ENCODE assay signal across 9 mouse cellular contexts in genomic region chr2:73791846-73792630, GRCm38 (mm10). TPM values are rescaled to one million over a fixed set of nuclear protein-coding genes. Genes with fewer than 3 reads are reported as not detected.
DNase-seq lines count a peak whose midpoint lies in the region; ATAC-seq and TF ChIP-seq lines count a peak whose summit lies in the region.
"Had no signal": no experiment of that assay in that cellular context is flagged by ENCODE, and none has a peak within 500 bp of the region (broad histone marks: within the 10 kb centered on the region; RNA-seq: fewer than 3 reads in every experiment).

No protein-coding gene starts in this region.

- H3K4me3 ChIP-seq in forebrain, postnatal 0 days (ENCODE audit: low read depth, low read length): no peak overlapping the region
- H3K4me3 ChIP-seq in forebrain, embryonic 16.5 days (replicated peaks; ENCODE audit: low read length): no peak overlapping the region
- no peak overlapping the region for H3K4me3 ChIP-seq in neural tube, embryonic 11.5 days (ENCODE audit: low read depth, low read length)
- no peak overlapping the region for H3K4me3 ChIP-seq in midbrain, embryonic 10.5 days
- H3K4me3 ChIP-seq: midbrain, embryonic 13.5 days had no signal

- 60% methylated on average over 19 of the region's 19 CpGs for WGBS in forebrain, postnatal 0 days
- 61% methylated on average over 19 of the region's 19 CpGs for WGBS in forebrain, embryonic 16.5 days
- 56% methylated on average over 19 of the region's 19 CpGs for WGBS in neural tube, embryonic 11.5 days
- 58% methylated on average over 19 of the region's 19 CpGs for WGBS in midbrain, embryonic 10.5 days

- no peak overlapping the region for H3K4me2 ChIP-seq in forebrain, postnatal 0 days (ENCODE audit: low read depth)
- no peak overlapping the region for H3K4me2 ChIP-seq in forebrain, embryonic 16.5 days (ENCODE audit: low read length)
- H3K4me2 ChIP-seq in neural tube, embryonic 11.5 days (ENCODE audit: low read depth): no peak overlapping the region
- H3K4me2 ChIP-seq: midbrain, embryonic 13.5 days had no signal

- no peak for ATAC-seq in forebrain, postnatal 0 days
- no peak for ATAC-seq in forebrain, embryonic 16.5 days
- ATAC-seq in neural tube, embryonic 11.5 days (ENCODE audit: insufficient read depth, low FRiP score, low TSS enrichment): no peak
- ATAC-seq: midbrain, embryonic 13.5 days had no signal

- DNase-seq in forebrain, postnatal 0 days: no peak
- DNase-seq in neural tube, embryonic 11.5 days (ENCODE audit: low spot score): peak; percentile 33
- DNase-seq in neural tube, embryonic 10.5 days (ENCODE audit: extremely low spot score, low spot score): no peak
- peak; percentile 10 for DNase-seq in induced T-regulatory cell, adult 2 months (ENCODE audit: low read depth)
- peak; percentile 36 to 49 for DNase-seq in thymus, postnatal 10 days (ENCODE audit: low spot score in 2 of 2)
- no peak for DNase-seq in urinary bladder, postnatal 14 days (ENCODE audit: low spot score)
- DNase-seq in midbrain, embryonic 10.5 days (ENCODE audit: low spot score): no peak

- H3K27me3 ChIP-seq in forebrain, postnatal 0 days (ENCODE audit: insufficient read depth, low read length): no peaks in the 10 kb centered on the region
- H3K27me3 ChIP-seq in forebrain, embryonic 16.5 days (replicated peaks; ENCODE audit: control insufficient read depth, insufficient read depth, low read length): no peaks in the 10 kb centered on the region
- H3K27me3 ChIP-seq in neural tube, embryonic 11.5 days (ENCODE audit: control insufficient read depth, insufficient read depth, low read length): no peaks in the 10 kb centered on the region
- no peaks in the 10 kb centered on the region for H3K27me3 ChIP-seq in midbrain, embryonic 10.5 days (ENCODE audit: low read depth, poor library complexity, severe bottlenecking)

- no peaks in the 10 kb centered on the region for H3K9me3 ChIP-seq in forebrain, postnatal 0 days (ENCODE audit: low read length)
- H3K9me3 ChIP-seq in forebrain, embryonic 16.5 days (ENCODE audit: control insufficient read depth, low read length): no peaks in the 10 kb centered on the region
- no peaks in the 10 kb centered on the region for H3K9me3 ChIP-seq in neural tube, embryonic 11.5 days (ENCODE audit: control insufficient read depth, low read length)
- H3K9me3 ChIP-seq in midbrain, embryonic 10.5 days (replicated peaks): no peaks in the 10 kb centered on the region
- H3K9me3 ChIP-seq: midbrain, embryonic 13.5 days had no signal

- H3K4me1 ChIP-seq in forebrain, postnatal 0 days (ENCODE audit: insufficient read depth): no peaks in the 10 kb centered on the region
- H3K4me1 ChIP-seq in forebrain, embryonic 16.5 days (replicated peaks; ENCODE audit: control insufficient read depth, insufficient read depth, low read length): 0 out of 2 replicates have a peak, but pooled peaks cover 3% of the 10 kb centered on the region
- no peaks in the 10 kb centered on the region for H3K4me1 ChIP-seq in neural tube, embryonic 11.5 days (ENCODE audit: control insufficient read depth, insufficient read depth, low read length)
- H3K4me1 ChIP-seq in midbrain, embryonic 10.5 days: 0 out of 2 replicates have a peak, but pooled peaks cover 7% of the 10 kb centered on the region
- H3K4me1 ChIP-seq: midbrain, embryonic 13.5 days had no signal

- peak; percentile 52 for TF ChIP-seq CTCF in forebrain, postnatal 0 days (IDR thresholded peaks at IDR 0.05; ENCODE audit: low read depth)

- H3K27ac ChIP-seq in forebrain, postnatal 0 days (ENCODE audit: low read depth, low read length): no peak overlapping the region
- H3K27ac ChIP-seq in forebrain, embryonic 16.5 days (ENCODE audit: low read length): no peak overlapping the region
- no peak overlapping the region for H3K27ac ChIP-seq in neural tube, embryonic 11.5 days (ENCODE audit: low read depth, low read length)
- no peak overlapping the region for H3K27ac ChIP-seq in midbrain, embryonic 10.5 days (replicated peaks)
- H3K27ac ChIP-seq: midbrain, embryonic 13.5 days had no signal

- H3K9ac ChIP-seq in forebrain, postnatal 0 days: no peak overlapping the region
- H3K9ac ChIP-seq in forebrain, embryonic 16.5 days (replicated peaks; ENCODE audit: low read depth, low read length): no peak overlapping the region
- H3K9ac ChIP-seq in neural tube, embryonic 11.5 days (ENCODE audit: low read length): no peak overlapping the region
- H3K9ac ChIP-seq: midbrain, embryonic 13.5 days had no signal

- no peaks in the 10 kb centered on the region for H3K36me3 ChIP-seq in forebrain, postnatal 0 days (ENCODE audit: insufficient read depth)
- H3K36me3 ChIP-seq in forebrain, embryonic 16.5 days (ENCODE audit: control insufficient read depth, insufficient read depth): no peaks in the 10 kb centered on the region
- H3K36me3 ChIP-seq in neural tube, embryonic 11.5 days (ENCODE audit: control insufficient read depth, insufficient read depth, low read length): no peaks in the 10 kb centered on the region
- no peaks in the 10 kb centered on the region for H3K36me3 ChIP-seq in midbrain, embryonic 10.5 days
- H3K36me3 ChIP-seq: midbrain, embryonic 13.5 days had no signal

RNA-seq across cellular contexts. Expression of gene Chn1, which starts 16.9 kb away (rescaled TPM):
- 136 and 157 TPM in 2 replicates for total RNA-seq in forebrain, postnatal 0 days (2014; rRNA removed)
- 85.5 and 102 TPM in 2 replicates for polyA plus RNA-seq in forebrain, postnatal 0 days (2015; fragmentation: Nextera tagmentation; extraction: Ambion mirVana)
- 91.5 and 94.0 TPM in 2 replicates for polyA plus RNA-seq in forebrain, embryonic 16.5 days (2015; fragmentation: Nextera tagmentation; extraction: Ambion mirVana)
- polyA plus RNA-seq in neural tube, embryonic 11.5 days (2014; fragmentation: Nextera tagmentation; extraction: Ambion mirVana): 109 and 116 TPM in 2 replicates
- 38.9 and 51.8 TPM in 2 replicates for polyA plus RNA-seq in midbrain, embryonic 10.5 days (2016; fragmentation: Nextera tagmentation; extraction: Ambion mirVana)

Comparison
In these comparisons a context has a peak if more than half of its experiments do, and no peak if none do; other contexts are left out.
1. DNase-seq: peak in neural tube, embryonic 11.5 days (single experiment), induced T-regulatory cell, adult 2 months (single experiment) and thymus, postnatal 10 days (2 of 2); none in forebrain, postnatal 0 days (single experiment), neural tube, embryonic 10.5 days (single experiment), urinary bladder, postnatal 14 days (single experiment) and midbrain, embryonic 10.5 days (single experiment).